In the genomic region with DNA sequence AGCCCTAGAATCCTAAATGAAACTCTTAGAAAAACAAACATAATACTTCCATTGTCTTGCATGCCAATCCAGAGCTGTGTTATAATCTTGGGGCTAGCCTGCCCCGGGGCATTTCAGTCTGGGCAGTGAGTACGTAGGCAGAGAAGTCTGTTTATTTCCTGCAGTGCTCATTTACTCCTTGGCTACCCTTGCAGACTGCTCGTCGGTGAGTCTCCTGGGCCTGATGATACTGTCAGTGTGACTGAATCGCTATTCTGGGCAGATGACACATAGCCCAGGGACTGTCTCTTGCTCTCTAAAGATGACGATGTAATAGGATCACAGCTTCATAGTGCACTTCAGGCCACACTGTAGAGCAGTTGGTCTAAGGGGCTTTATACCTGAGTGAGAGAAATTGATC, we compare ENCODE assay signal across 13 mouse cellular contexts. TPM values are rescaled to one million over a fixed set of nuclear protein-coding genes. Genes with fewer than 3 reads are reported as not detected.
DNase-seq lines count a peak whose midpoint lies in the region; ATAC-seq lines count a peak whose summit lies in the region.
"Had no signal": no experiment of that assay in that cellular context is flagged by ENCODE, and none has a peak within 500 bp of the region (broad histone marks: within the 10 kb centered on the region; RNA-seq: fewer than 3 reads in every experiment).

No protein-coding gene starts in this region.

- no peak for ATAC-seq in granulocyte monocyte progenitor cell, adult 5-6 weeks (replicated peaks; ENCODE audit: poor library complexity, severe bottlenecking)

- DNase-seq in heart, adult 8-10 months (ENCODE audit: low spot score) = peak; percentile 23
- DNase-seq in heart, adult 11 months = no peak
- peak; percentile 7 to 28 for DNase-seq in right cerebral cortex, adult 2 months (ENCODE audit: low spot score in 2 of 2)
- DNase-seq in right cerebral cortex, postnatal 10 days (ENCODE audit: low spot score in 2 of 2) = no peak
- DNase-seq in fat pad, adult 2 months (ENCODE audit: extremely low read depth, low read depth, low spot score) = peak; percentile 7
- no peak for DNase-seq in ovary, postnatal 10 days (ENCODE audit: low spot score)
- DNase-seq: kidney, postnatal 25 days; lung, adult 18-20 months; spleen, adult 18-20 months had no signal

RNA-seq across cellular contexts. Expression of a gene that starts 56.2 kb away (rescaled TPM):
- not detected for total RNA-seq in heart, adult 8-10 months (2022)
- total RNA-seq in granulocyte monocyte progenitor cell, adult 5-6 weeks (2014; fragmentation: Nextera tagmentation) = not detected in 2 replicates
- 0.17 TPM in 1 of 2 replicates, not detected in the other for total RNA-seq in granulocyte monocyte progenitor cell, adult 5-6 weeks (2017)
- total RNA-seq: heart, postnatal 14 days; layer of hippocampus, postnatal 14 days; megakaryocyte progenitor cell, adult 5-6 weeks had no signal

Comparison
In these comparisons a context has a peak if more than half of its experiments do, and no peak if none do; other contexts are left out.
1. DNase-seq: peak in heart, adult 8-10 months (single experiment), right cerebral cortex, adult 2 months (2 of 2) and fat pad, adult 2 months (single experiment); none in heart, adult 11 months (single experiment), right cerebral cortex, postnatal 10 days (0 of 2) and ovary, postnatal 10 days (single experiment).